Mouse (Mus musculus) liver, embryonic 12.5 days (tissue): Measurements from ENCODE around the gene 2410131K14Rik. TPM values are rescaled to one million over a fixed set of nuclear protein-coding genes. Genes with fewer than 3 reads are reported as not detected.

ENCODE experiments used
- ATAC-seq: fragments of 200-750 bp; cut with Nextera tagmentation; 2 replicates; pipeline ENCODE4 v1.8.0; 2017; ENCODE audit warnings: moderate number of reproducible peaks, mild to moderate bottlenecking, moderate library complexity
- H3K27ac ChIP-seq: fragments of 300-500 bp; sonication (generic); 2 replicates; pipeline ENCODE4 v1.5.1; 2016; ENCODE audit warnings: mild to moderate bottlenecking
- H3K27me3 ChIP-seq: fragments of 300-500 bp; sonication (generic); replicated peaks from 2 replicates; pipeline ENCODE4 v1.6.1; 2016; ENCODE audit warnings: mild to moderate bottlenecking, moderate library complexity
- H3K36me3 ChIP-seq: fragments of 300-500 bp; sonication (generic); 2 replicates; pipeline ENCODE4 v1.6.1; 2016; ENCODE audit warnings: mild to moderate bottlenecking, moderate library complexity
- H3K4me1 ChIP-seq: fragments of 300-500 bp; sonication (generic); 2 replicates; pipeline ENCODE4 v1.6.1; 2016
- H3K4me2 ChIP-seq: fragments of 300-500 bp; sonication (generic); 2 replicates; pipeline ENCODE4 v1.6.1; 2016; ENCODE audit warnings: mild to moderate bottlenecking, moderate library complexity
- H3K4me3 ChIP-seq: fragments of 300-500 bp; sonication (generic); 2 replicates; pipeline ENCODE4 v1.5.1; 2016; ENCODE audit warnings: mild to moderate bottlenecking, moderate library complexity
- H3K9ac ChIP-seq: fragments of 300-500 bp; sonication (generic); 2 replicates; pipeline ENCODE4 v1.6.1; 2016; ENCODE audit warnings: mild to moderate bottlenecking, moderate library complexity
- H3K9me3 ChIP-seq: fragments of 300-500 bp; sonication (generic); replicated peaks from 2 replicates; pipeline ENCODE4 v1.6.1; 2016; ENCODE audit warnings: mild to moderate bottlenecking, moderate library complexity
- WGBS: fragments of 180-500 bp; shearing (Covaris S2); methylation state at CpG from one replicate; pipeline ENCODE4 v1.1.7; 2016; ENCODE audit not compliant: insufficient replicate concordance; 5-methylcytosine and 5-hydroxymethylcytosine counted together
- polyA plus RNA-seq: library from polyadenylated mRNA; unstranded; fragments of >200 nt; fragmentation: Nextera tagmentation; extraction: Ambion mirVana; gene quantifications from 2 replicates; pipeline ENCODE4 v1.2.1, GENCODE M21; 2016

Gene 2410131K14Rik
- 2.3 and 2.6 TPM in 2 replicates for polyA plus RNA-seq

GRCm38 (mm10) chr5:118244606-118245443 is at the start of gene 2410131K14Rik, which contains the start of gene Rnft2:
Gene 2410131K14Rik, plus strand, starts transcription at chr5:118245227.
Gene Rnft2, minus strand, starts transcription at chr5:118245116.
- H3K36me3 ChIP-seq = peaks cover 9% of the 10 kb centered on the region; the same call in 1 of the 2 replicates
- H3K27me3 ChIP-seq = 0 out of 2 replicates have a peak, but pooled peaks cover 6% of the 10 kb centered on the region
- peak within 1 kb of the TSS; percentile 60 for H3K4me3 ChIP-seq
- H3K9me3 ChIP-seq = no peaks in the 10 kb centered on the region
- H3K27ac ChIP-seq = no peak within 1 kb of the TSS
- ATAC-seq = peak; percentile 99
- peak within 1 kb of the TSS; percentile 82 for H3K4me2 ChIP-seq
- peak within 1 kb of the TSS; percentile 62 for H3K9ac ChIP-seq
- 1% methylated on average over 68 of the region's 68 CpGs for WGBS
- H3K4me1 ChIP-seq = peaks cover 32% of the 10 kb centered on the region

- no peak overlapping the region for H3K4me3 ChIP-seq
- H3K9me3 ChIP-seq = no peaks in the 10 kb centered on the region
- WGBS = 57% methylated on average over 13 of the region's 13 CpGs
- no peak overlapping the region for H3K9ac ChIP-seq
- no peak for ATAC-seq
- no peak overlapping the region for H3K27ac ChIP-seq
- H3K4me1 ChIP-seq = no peaks in the 10 kb centered on the region
- no peak overlapping the region for H3K4me2 ChIP-seq
- H3K36me3 ChIP-seq = no peaks in the 10 kb centered on the region
- H3K27me3 ChIP-seq = peaks cover 40% of the 10 kb centered on the region
These were observed 47.6 kb upstream of the 2410131K14Rik start for GRCm38 (mm10) chr5:118197421-118197820.

GRCm38 (mm10) chr5:118199670-118200069 is 45.4 kb upstream of the 2410131K14Rik start:
- WGBS = 48% methylated on average over 5 of the region's 5 CpGs
- no peak for ATAC-seq
- no peaks in the 10 kb centered on the region for H3K9me3 ChIP-seq

GRCm38 (mm10) chr5:118204675-118205440 is 40.2 kb upstream of the 2410131K14Rik start:
- peaks cover 27% of the 10 kb centered on the region for H3K27me3 ChIP-seq
- H3K36me3 ChIP-seq = no peaks in the 10 kb centered on the region
- H3K9me3 ChIP-seq = no peaks in the 10 kb centered on the region
- no peak overlapping the region for H3K4me3 ChIP-seq
- no peak overlapping the region for H3K4me2 ChIP-seq
- no peaks in the 10 kb centered on the region for H3K4me1 ChIP-seq
- H3K27ac ChIP-seq = no peak overlapping the region
- ATAC-seq = no peak
- 56% methylated on average over 16 of the region's 16 CpGs for WGBS
- no peak overlapping the region for H3K9ac ChIP-seq

More at GRCm38 (mm10) chr5:118199670-118200069, 45.4 kb upstream of the 2410131K14Rik start:
- no peak overlapping the region for H3K27ac ChIP-seq
- H3K4me1 ChIP-seq = no peaks in the 10 kb centered on the region
- H3K9ac ChIP-seq = no peak overlapping the region
- H3K4me2 ChIP-seq = no peak overlapping the region
- H3K36me3 ChIP-seq = no peaks in the 10 kb centered on the region
- no peak overlapping the region for H3K4me3 ChIP-seq
- H3K27me3 ChIP-seq = peaks cover 19% of the 10 kb centered on the region

GRCm38 (mm10) chr5:118205852-118206251 is 39.2 kb upstream of the 2410131K14Rik start:
- Histone ChIP-seq H3K4me3 (no peak overlapping the region), H3K9ac (no peak overlapping the region), H3K4me2 (no peak overlapping the region), H3K27me3 (peaks cover 20% of the 10 kb centered on the region), H3K9me3 (no peaks in the 10 kb centered on the region), H3K36me3 (no peaks in the 10 kb centered on the region), H3K27ac (no peak overlapping the region), H3K4me1 (no peaks in the 10 kb centered on the region)
- no peak for ATAC-seq
- WGBS = 61% methylated on average over 8 of the region's 8 CpGs

GRCm38 (mm10) chr5:118214012-118214411 is 31.0 kb upstream of the 2410131K14Rik start:
- Histone ChIP-seq H3K4me1 (peaks cover 7% of the 10 kb centered on the region; the same call in 1 of the 2 replicates), H3K36me3 (no peaks in the 10 kb centered on the region), H3K27me3 (peaks cover 32% of the 10 kb centered on the region), H3K4me2 (peak overlapping the region; percentile 51), H3K9me3 (no peaks in the 10 kb centered on the region), H3K9ac (no peak overlapping the region), H3K4me3 (no peak overlapping the region), H3K27ac (no peak overlapping the region)
- ATAC-seq = no peak
- 30% methylated on average over 5 of the region's 5 CpGs for WGBS

- Histone ChIP-seq H3K27me3 (peaks cover 32% of the 10 kb centered on the region), H3K27ac (no peak overlapping the region), H3K36me3 (no peaks in the 10 kb centered on the region), H3K4me2 (peak overlapping the region; percentile 51), H3K9ac (no peak overlapping the region), H3K9me3 (no peaks in the 10 kb centered on the region), H3K4me3 (peak overlapping the region; percentile 19; the same call in 1 of the 2 replicates), H3K4me1 (peaks cover 7% of the 10 kb centered on the region; the same call in 1 of the 2 replicates)
- 13% methylated on average over 24 of the region's 24 CpGs for WGBS
- no peak for ATAC-seq
These were observed 30.4 kb upstream of the 2410131K14Rik start for GRCm38 (mm10) chr5:118214418-118215154.

GRCm38 (mm10) chr5:118217410-118217809 is 27.6 kb upstream of the 2410131K14Rik start:
- Histone ChIP-seq H3K4me1 (peaks cover 7% of the 10 kb centered on the region; the same call in 1 of the 2 replicates), H3K27me3 (peaks cover 43% of the 10 kb centered on the region), H3K4me2 (no peak overlapping the region), H3K4me3 (no peak overlapping the region), H3K27ac (no peak overlapping the region), H3K9me3 (no peaks in the 10 kb centered on the region), H3K36me3 (no peaks in the 10 kb centered on the region), H3K9ac (no peak overlapping the region)
- 53% methylated on average over 6 of the region's 6 CpGs for WGBS
- no peak for ATAC-seq

- H3K4me1 ChIP-seq = no peaks in the 10 kb centered on the region
- no peak overlapping the region for H3K9ac ChIP-seq
- no peak for ATAC-seq
- H3K4me3 ChIP-seq = no peak overlapping the region
- H3K9me3 ChIP-seq = no peaks in the 10 kb centered on the region
- H3K27me3 ChIP-seq = 0 out of 2 replicates have a peak, but pooled peaks cover 11% of the 10 kb centered on the region
- H3K4me2 ChIP-seq = no peak overlapping the region
- WGBS = 53% methylated on average over 9 of the region's 9 CpGs
- no peaks in the 10 kb centered on the region for H3K36me3 ChIP-seq
- H3K27ac ChIP-seq = no peak overlapping the region
These were observed 21.8 kb upstream of the 2410131K14Rik start for GRCm38 (mm10) chr5:118223142-118223757.

GRCm38 (mm10) chr5:118230071-118230611 is 14.9 kb upstream of the 2410131K14Rik start:
- ATAC-seq = no peak
- Histone ChIP-seq H3K4me2 (no peak overlapping the region), H3K4me3 (no peak overlapping the region), H3K9me3 (no peaks in the 10 kb centered on the region), H3K36me3 (no peaks in the 10 kb centered on the region), H3K9ac (no peak overlapping the region), H3K27ac (no peak overlapping the region), H3K4me1 (no peaks in the 10 kb centered on the region), H3K27me3 (no peaks in the 10 kb centered on the region; the same call in 1 of the 2 replicates)
- WGBS = 79% methylated on average over 13 of the region's 13 CpGs

- no peaks in the 10 kb centered on the region for H3K4me1 ChIP-seq
- 58% methylated on average over 12 of the region's 12 CpGs for WGBS
- ATAC-seq = no peak
These were observed 8.1 kb upstream of the 2410131K14Rik start for GRCm38 (mm10) chr5:118236891-118237290.

More at GRCm38 (mm10) chr5:118236891-118237290, 8.1 kb upstream of the 2410131K14Rik start:
- Histone ChIP-seq H3K4me3 (no peak overlapping the region), H3K9ac (no peak overlapping the region), H3K4me2 (no peak overlapping the region), H3K27ac (no peak overlapping the region), H3K36me3 (0 out of 2 replicates have a peak, but pooled peaks cover 4% of the 10 kb centered on the region), H3K9me3 (no peaks in the 10 kb centered on the region), H3K27me3 (peaks cover 6% of the 10 kb centered on the region; the same call in 1 of the 2 replicates)
